Mouse (Mus musculus): Measurements from ENCODE around the gene Fem1a. TPM values are rescaled to one million over a fixed set of nuclear protein-coding genes. Genes with fewer than 3 reads are reported as not detected.

The Fem1a gene
- polyA plus RNA-seq, 1 experiment: 43.1 TPM

DNA sequence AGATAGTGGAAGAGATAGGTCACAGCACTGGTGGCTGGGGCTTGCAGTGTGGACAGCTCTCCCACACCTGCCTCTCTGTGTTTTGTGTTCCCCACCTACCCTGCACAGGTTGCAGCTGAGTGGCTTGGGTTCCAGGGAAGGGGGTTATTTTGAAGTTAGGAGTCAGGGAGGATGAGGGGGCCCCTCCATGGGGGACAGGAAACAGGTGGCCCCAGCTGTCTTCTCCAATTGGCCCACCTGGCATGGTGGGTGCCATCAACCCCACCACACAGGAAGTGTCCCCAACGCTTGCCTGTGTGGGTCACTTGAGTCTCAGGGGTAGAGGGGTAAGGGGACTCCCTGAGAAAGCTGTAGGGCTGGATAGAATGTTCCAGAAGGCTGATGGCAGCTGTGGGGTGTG, 36.7 kb downstream of the Fem1a start:
- Histone ChIP-seq H3K4me3 (ENCODE audit: control insufficient read depth, insufficient read depth, low read length) (no peak overlapping the region), H3K4me1 (replicated peaks; ENCODE audit: control insufficient read depth, insufficient read depth, low read length) (peaks cover 65% of the 10 kb centered on the region), H3K27ac (ENCODE audit: control insufficient read depth, insufficient read depth, low read length) (peak overlapping the region; percentile 98), H3K36me3 (ENCODE audit: control insufficient read depth, insufficient read depth, low read length) (no peaks in the 10 kb centered on the region), H3K27me3 (ENCODE audit: control insufficient read depth, insufficient read depth, low read length) (no peaks in the 10 kb centered on the region)
- 0 out of 2 replicates have a peak, but pooled peaks have one; percentile 40 for TF ChIP-seq POLR2A (IDR thresholded peaks at IDR 0.05; ENCODE audit: control insufficient read depth, extremely low read depth, insufficient read depth, low read length, poor library complexity)
- TF ChIP-seq CTCF (IDR thresholded peaks at IDR 0.05; ENCODE audit: borderline replicate concordance, control insufficient read depth, extremely low read depth, insufficient read depth, low read length, poor library complexity): 0 out of 2 replicates have a peak, but pooled peaks have one; percentile 33
- peak; percentile 85 for DNase-seq
- 4% methylated on average over 1 of the region's 1 CpGs for WGBS

DNA sequence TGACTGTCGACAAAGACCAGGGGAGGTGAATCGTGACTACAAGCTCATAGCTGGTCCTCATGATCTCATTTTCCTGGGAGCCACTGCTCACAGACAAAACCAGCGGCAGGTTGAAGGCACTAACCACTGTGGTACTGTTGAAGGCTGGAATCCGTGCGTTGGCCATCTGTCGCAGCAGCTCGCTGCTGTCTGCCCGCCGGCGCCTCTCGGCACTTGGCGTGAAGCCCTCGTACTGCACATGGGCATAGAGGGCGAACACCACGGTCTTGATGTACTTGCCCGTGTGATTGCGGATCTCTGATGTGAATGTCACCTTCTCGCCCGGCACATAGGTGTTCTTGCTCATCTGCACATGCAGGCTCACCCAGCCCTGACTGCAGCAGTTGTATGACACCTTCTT, 37.6 kb downstream of the Fem1a start:
- 96% methylated on average over 19 of the region's 19 CpGs for WGBS
- Histone ChIP-seq H3K27me3 (ENCODE audit: control insufficient read depth, insufficient read depth, low read length) (no peaks in the 10 kb centered on the region), H3K36me3 (ENCODE audit: control insufficient read depth, insufficient read depth, low read length) (no peaks in the 10 kb centered on the region), H3K4me1 (replicated peaks; ENCODE audit: control insufficient read depth, insufficient read depth, low read length) (peaks cover 63% of the 10 kb centered on the region), H3K27ac (ENCODE audit: control insufficient read depth, insufficient read depth, low read length) (peak overlapping the region; percentile 98), H3K4me3 (ENCODE audit: control insufficient read depth, insufficient read depth, low read length) (no peak overlapping the region)
- DNase-seq: peak; percentile 27
- TF ChIP-seq POLR2A (IDR thresholded peaks at IDR 0.05; ENCODE audit: control insufficient read depth, extremely low read depth, insufficient read depth, low read length, poor library complexity): no peak
- 0 out of 2 replicates have a peak, but pooled peaks have one; percentile 38 for TF ChIP-seq CTCF (IDR thresholded peaks at IDR 0.05; ENCODE audit: borderline replicate concordance, control insufficient read depth, extremely low read depth, insufficient read depth, low read length, poor library complexity)

- no peaks in the 10 kb centered on the region for H3K36me3 ChIP-seq (ENCODE audit: control insufficient read depth, insufficient read depth, low read length)
- no peak overlapping the region for H3K27ac ChIP-seq (ENCODE audit: control insufficient read depth, insufficient read depth, low read length)
- WGBS: 22% methylated on average over 1 of the region's 1 CpGs
- H3K4me3 ChIP-seq (ENCODE audit: control insufficient read depth, insufficient read depth, low read length): no peak overlapping the region
- DNase-seq: peak; percentile 28
- H3K27me3 ChIP-seq (ENCODE audit: control insufficient read depth, insufficient read depth, low read length): no peaks in the 10 kb centered on the region
- TF ChIP-seq POLR2A (IDR thresholded peaks at IDR 0.05; ENCODE audit: control insufficient read depth, extremely low read depth, insufficient read depth, low read length, poor library complexity): no peak
- peaks cover 46% of the 10 kb centered on the region for H3K4me1 ChIP-seq (replicated peaks; ENCODE audit: control insufficient read depth, insufficient read depth, low read length)
Measured at GRCm38 (mm10) chr17:56296201-56296600, 39.6 kb downstream of the Fem1a start.

GRCm38 (mm10) chr17:56298238-56298637, 41.6 kb downstream of the Fem1a start:
- H3K27me3 ChIP-seq (ENCODE audit: control insufficient read depth, insufficient read depth, low read length): no peaks in the 10 kb centered on the region
- TF ChIP-seq CTCF (IDR thresholded peaks at IDR 0.05; ENCODE audit: borderline replicate concordance, control insufficient read depth, extremely low read depth, insufficient read depth, low read length, poor library complexity): no peak
- no peak for TF ChIP-seq POLR2A (IDR thresholded peaks at IDR 0.05; ENCODE audit: control insufficient read depth, extremely low read depth, insufficient read depth, low read length, poor library complexity)
- H3K4me1 ChIP-seq (replicated peaks; ENCODE audit: control insufficient read depth, insufficient read depth, low read length): peaks cover 34% of the 10 kb centered on the region
- 94% methylated on average over 1 of the region's 1 CpGs for WGBS
- no peak for DNase-seq
- no peaks in the 10 kb centered on the region for H3K36me3 ChIP-seq (ENCODE audit: control insufficient read depth, insufficient read depth, low read length)
- no peak overlapping the region for H3K4me3 ChIP-seq (ENCODE audit: control insufficient read depth, insufficient read depth, low read length)
- H3K27ac ChIP-seq (ENCODE audit: control insufficient read depth, insufficient read depth, low read length): no peak overlapping the region

DNA sequence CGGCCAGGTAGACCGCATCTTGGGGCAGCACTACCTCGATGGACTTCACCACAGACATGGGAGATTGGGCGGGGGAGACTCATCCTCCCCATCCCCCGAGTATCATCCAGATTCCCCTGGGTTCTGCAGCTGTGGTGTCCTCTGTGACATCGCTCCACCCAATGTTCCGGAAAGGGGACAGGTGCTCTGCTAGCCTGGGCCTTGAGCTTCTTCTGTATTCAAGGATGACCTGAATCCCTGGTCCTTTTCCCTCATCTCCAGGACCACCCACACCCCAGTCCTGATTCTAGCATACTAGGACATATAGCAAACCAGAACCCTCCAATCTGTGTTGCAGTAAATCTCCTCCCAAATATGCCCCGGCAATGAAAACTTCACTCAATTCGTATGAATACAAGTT, 43.6 kb downstream of the Fem1a start, which contains the start of gene Arrdc5:
Arrdc5 (minus strand) TSS at position 101 of the 400 bp plus-strand sequence.
- 94% methylated on average over 9 of the region's 9 CpGs for WGBS
- no peak within 1 kb of the TSS for H3K4me3 ChIP-seq (ENCODE audit: control insufficient read depth, insufficient read depth, low read length)
- H3K36me3 ChIP-seq (ENCODE audit: control insufficient read depth, insufficient read depth, low read length): no peaks in the 10 kb centered on the region
- H3K4me1 ChIP-seq (replicated peaks; ENCODE audit: control insufficient read depth, insufficient read depth, low read length): peaks cover 29% of the 10 kb centered on the region
- no peak within 1 kb of the TSS for H3K27ac ChIP-seq (ENCODE audit: control insufficient read depth, insufficient read depth, low read length)
- no peaks in the 10 kb centered on the region for H3K27me3 ChIP-seq (ENCODE audit: control insufficient read depth, insufficient read depth, low read length)
- no peak for DNase-seq
- TF ChIP-seq CTCF (IDR thresholded peaks at IDR 0.05; ENCODE audit: borderline replicate concordance, control insufficient read depth, extremely low read depth, insufficient read depth, low read length, poor library complexity): no peak
- TF ChIP-seq POLR2A (IDR thresholded peaks at IDR 0.05; ENCODE audit: control insufficient read depth, extremely low read depth, insufficient read depth, low read length, poor library complexity): no peak

DNA sequence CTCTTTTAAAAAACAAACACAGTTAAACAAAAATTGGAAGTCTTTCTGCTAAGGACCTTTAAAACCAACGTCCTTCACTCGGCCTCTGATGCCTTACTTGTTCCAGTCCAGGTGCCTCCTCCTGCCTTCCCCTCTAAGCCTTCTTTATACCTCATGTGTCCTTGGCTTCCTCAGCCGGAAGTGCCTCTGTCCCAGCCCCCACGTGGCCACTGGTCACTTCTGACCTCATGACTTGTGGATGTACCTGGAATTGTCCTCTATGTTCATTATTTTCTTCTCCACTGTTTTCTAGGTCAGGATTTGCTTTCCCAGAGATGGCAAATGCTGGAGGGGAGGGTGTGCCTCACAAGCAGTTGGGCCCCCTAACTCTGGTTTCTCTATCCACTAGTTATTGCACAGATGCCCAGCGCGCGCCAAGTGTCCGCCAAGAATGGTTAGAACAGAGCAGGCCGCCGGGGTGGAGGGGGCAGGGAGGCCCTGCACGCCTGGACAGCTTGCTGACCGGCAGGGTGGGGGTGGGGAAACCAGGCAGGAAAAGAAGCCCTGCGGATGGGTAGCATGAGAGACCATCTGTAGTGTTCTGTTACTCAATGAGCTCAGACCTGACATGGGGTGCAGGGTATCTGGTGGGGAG, 45.9 kb downstream of the Fem1a start:
- 80% methylated on average over 13 of the region's 13 CpGs for WGBS
- TF ChIP-seq CTCF (IDR thresholded peaks at IDR 0.05; ENCODE audit: borderline replicate concordance, control insufficient read depth, extremely low read depth, insufficient read depth, low read length, poor library complexity) (no peak), POLR2A (IDR thresholded peaks at IDR 0.05; ENCODE audit: control insufficient read depth, extremely low read depth, insufficient read depth, low read length, poor library complexity) (no peak)
- Histone ChIP-seq H3K4me3 (ENCODE audit: control insufficient read depth, insufficient read depth, low read length) (no peak overlapping the region), H3K27me3 (ENCODE audit: control insufficient read depth, insufficient read depth, low read length) (no peaks in the 10 kb centered on the region), H3K27ac (ENCODE audit: control insufficient read depth, insufficient read depth, low read length) (no peak overlapping the region), H3K36me3 (ENCODE audit: control insufficient read depth, insufficient read depth, low read length) (no peaks in the 10 kb centered on the region; the same call in 1 of the 2 replicates), H3K4me1 (replicated peaks; ENCODE audit: control insufficient read depth, insufficient read depth, low read length) (peaks cover 30% of the 10 kb centered on the region)
- no peak for DNase-seq
